Mouse (Mus musculus) lung, postnatal 0 days (tissue): ENCODE measurements at regions not wholly inside any gene's neighbourhood (a gene's known extent, or its start where the extent isn't known, plus 50 kb on each side); places are given as distances from the start of the nearest gene placed in this dataset.

Experiments
- ATAC-seq: fragments of 200-750 bp; cut with Nextera tagmentation; 2 replicates; pipeline ENCODE4 v1.8.0; 2017; ENCODE audit warnings: moderate library complexity
- DNase-seq: peaks from one replicate; pipeline ENCODE4 v3.0.0-alpha.2; 2016; ENCODE audit warnings: low spot score
- H3K27ac ChIP-seq: fragments of 300-500 bp; sonication (generic); 2 replicates; pipeline ENCODE4 v1.5.1; 2014; ENCODE audit warnings: antibody characterized with exemption, mild to moderate bottlenecking, low read length, mixed read lengths
- H3K27me3 ChIP-seq: fragments of 300-500 bp; sonication (generic); replicated peaks from 2 replicates; pipeline ENCODE4 v1.6.1; 2014; ENCODE audit warnings: low read length, mixed read lengths; ENCODE audit not compliant: insufficient read depth
- H3K36me3 ChIP-seq: fragments of 300-500 bp; sonication (generic); 2 replicates; pipeline ENCODE4 v1.6.1; 2014; ENCODE audit warnings: low read length, mixed read lengths; ENCODE audit not compliant: insufficient read depth
- H3K4me1 ChIP-seq: fragments of 300-500 bp; sonication (generic); 2 replicates; pipeline ENCODE4 v1.6.1; 2014; ENCODE audit warnings: antibody characterized with exemption, low read depth, low read length, mixed read lengths; ENCODE audit not compliant: insufficient read depth
- H3K4me2 ChIP-seq: fragments of 300-500 bp; sonication (generic); replicated peaks from 2 replicates; pipeline ENCODE4 v1.6.1; 2014; ENCODE audit warnings: low read depth, mild to moderate bottlenecking, low read length, moderate library complexity, mixed read lengths
- H3K4me3 ChIP-seq: fragments of 300-500 bp; sonication (generic); 2 replicates; pipeline ENCODE4 v1.5.1; 2014; ENCODE audit warnings: low read depth, low read length
- H3K9ac ChIP-seq: fragments of 300-500 bp; sonication (generic); replicated peaks from 2 replicates; pipeline ENCODE4 v1.6.1; 2014; ENCODE audit warnings: low read depth, mild to moderate bottlenecking
- H3K9me3 ChIP-seq: fragments of 300-500 bp; sonication (generic); 2 replicates; pipeline ENCODE4 v1.6.1; 2016; ENCODE audit warnings: low read length, mixed read lengths
- CTCF ChIP-seq: IDR thresholded peaks from 2 replicates; pipeline ENCODE4 v1.5.1; 2016; ENCODE audit warnings: antibody characterized with exemption, mild to moderate bottlenecking
- EP300 ChIP-seq: IDR thresholded peaks from 2 replicates; pipeline ENCODE4 v1.6.1; 2016; ENCODE audit warnings: antibody characterized with exemption, mild to moderate bottlenecking, control low read depth
- WGBS: fragments of 180-500 bp; shearing (Covaris S2); extraction: QIAGEN DNeasy Blood & Tissue Kit; methylation state at CpG from one replicate; pipeline ENCODE4 v1.1.7; 2014; 5-methylcytosine and 5-hydroxymethylcytosine counted together

- no peak overlapping the region for H3K9ac ChIP-seq
- H3K9me3 ChIP-seq = no peaks in the 10 kb centered on the region
- no peaks in the 10 kb centered on the region for H3K4me1 ChIP-seq
- TF ChIP-seq EP300 = no peak
- TF ChIP-seq CTCF = no peak
- H3K4me2 ChIP-seq = no peak overlapping the region
- no peaks in the 10 kb centered on the region for H3K36me3 ChIP-seq
- H3K27me3 ChIP-seq = no peaks in the 10 kb centered on the region
- H3K4me3 ChIP-seq = no peak overlapping the region
- no peak for DNase-seq
- 39% methylated on average over 1 of the region's 1 CpGs for WGBS
- no peak for ATAC-seq
- H3K27ac ChIP-seq = no peak overlapping the region
Observed at GRCm38 (mm10) chr4:75041930-75042579, 236.1 kb downstream of the Dmac1 start.
